Mouse (Mus musculus) megakaryocyte, embryonic 14.5 days (primary cell): ENCODE results near the gene Clec2d.

ENCODE experiments used
- FLI1 ChIP-seq: IDR thresholded peaks from 2 replicates; pipeline ENCODE4 v1.6.1; 2012; ENCODE audit warnings: low read length, inconsistent platforms, mixed read lengths
- GATA1 ChIP-seq: IDR thresholded peaks from 3 replicates; pipeline ENCODE4 v1.6.1; 2012; ENCODE audit warnings: mixed read lengths, low read length, inconsistent platforms, borderline replicate concordance

DNA sequence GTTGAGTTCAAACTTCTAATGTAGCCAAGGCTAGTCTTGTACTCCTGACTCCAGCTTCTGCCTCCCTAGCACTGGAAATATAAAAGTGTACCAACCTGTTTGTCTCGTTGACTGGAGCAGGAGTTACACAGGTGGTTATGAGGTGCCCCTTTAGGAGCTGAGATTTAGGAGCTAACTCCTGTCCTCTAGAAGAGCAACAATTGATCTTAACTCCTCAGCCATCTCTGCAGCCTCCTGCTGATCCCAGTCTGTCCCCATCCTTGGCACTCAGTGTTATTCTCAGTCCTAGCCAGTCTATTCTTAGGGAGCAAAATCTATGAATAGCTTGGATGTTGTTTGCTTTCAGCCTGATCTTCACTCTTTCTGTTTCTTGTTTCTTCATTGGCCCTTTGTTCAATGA is 2.1 kb downstream of the Clec2d start:
- TF ChIP-seq GATA1, result no peak
- no peak for TF ChIP-seq FLI1
